Mouse (Mus musculus) hindbrain, postnatal 0 days (tissue): ENCODE results near the gene Olfr266. TPM values are rescaled to one million over a fixed set of nuclear protein-coding genes. Genes with fewer than 3 reads are reported as not detected.

Source experiments
- ATAC-seq: fragments of 200-750 bp; cut with Nextera tagmentation; 2 replicates; pipeline ENCODE4 v1.8.0; 2017; ENCODE audit warnings: mild to moderate bottlenecking, moderate TSS enrichment, moderate library complexity
- DNase-seq: peaks from one replicate; pipeline ENCODE4 v3.0.0-alpha.2; 2015; ENCODE audit warnings: low spot score
- H3K27ac ChIP-seq: fragments of 300-500 bp; sonication (generic); 2 replicates; pipeline ENCODE4 v1.5.1; 2014; ENCODE audit warnings: mild to moderate bottlenecking
- H3K27me3 ChIP-seq: fragments of 300-500 bp; sonication (generic); 2 replicates; pipeline ENCODE4 v1.6.1; 2014; ENCODE audit warnings: low read length, mixed read lengths; ENCODE audit not compliant: insufficient read depth
- H3K36me3 ChIP-seq: fragments of 300-500 bp; sonication (generic); 2 replicates; pipeline ENCODE4 v1.6.1; 2014; ENCODE audit warnings: low read length, mixed read lengths; ENCODE audit not compliant: insufficient read depth
- H3K4me1 ChIP-seq: fragments of 300-500 bp; sonication (generic); 2 replicates; pipeline ENCODE4 v1.6.1; 2014; ENCODE audit warnings: antibody characterized with exemption, low read length, mixed read lengths; ENCODE audit not compliant: insufficient read depth
- H3K4me2 ChIP-seq: fragments of 300-500 bp; sonication (generic); 2 replicates; pipeline ENCODE4 v1.6.1; 2014; ENCODE audit warnings: low read depth, mild to moderate bottlenecking, low read length, moderate library complexity, mixed read lengths
- H3K4me3 ChIP-seq: fragments of 300-500 bp; sonication (generic); 2 replicates; pipeline ENCODE4 v1.5.1; 2014; ENCODE audit warnings: low read length
- H3K9ac ChIP-seq: fragments of 300-500 bp; sonication (generic); replicated peaks from 2 replicates; pipeline ENCODE4 v1.6.1; 2014; ENCODE audit warnings: mild to moderate bottlenecking, low read length, moderate library complexity, mixed read lengths
- H3K9me3 ChIP-seq: fragments of 300-500 bp; sonication (generic); 2 replicates; pipeline ENCODE4 v1.6.1; 2016; ENCODE audit warnings: low read length, mixed read lengths
- CTCF ChIP-seq: IDR thresholded peaks from 2 replicates; pipeline ENCODE4 v1.5.1; 2016; ENCODE audit warnings: antibody characterized with exemption, control low read depth, low read depth
- WGBS: fragments of 180-500 bp; shearing (Covaris S2); extraction: QIAGEN DNeasy Blood & Tissue Kit; methylation state at CpG from one replicate; pipeline ENCODE4 v1.1.7; 2014; 5-methylcytosine and 5-hydroxymethylcytosine counted together
- polyA plus RNA-seq: library from polyadenylated mRNA; unstranded; fragments of >200 nt; fragmentation: Nextera tagmentation; extraction: Ambion mirVana; gene quantifications from 2 replicates; pipeline ENCODE4 v1.2.1, GENCODE M21; 2015
- total RNA-seq: library from RNA; depleted of rRNA; stranded (reverse); fragments of >200 nt; gene quantifications from 2 replicates; pipeline ENCODE4 v1.2.3, GENCODE M21; 2014; rRNA removed

The Olfr266 gene
- total RNA-seq (not detected in 2 replicates), polyA plus RNA-seq (not detected in 2 replicates)

- Histone ChIP-seq H3K4me2 (no peak within 1 kb of the TSS), H3K36me3 (no peaks in the 10 kb centered on the region), H3K27me3 (no peaks in the 10 kb centered on the region), H3K27ac (no peak within 1 kb of the TSS), H3K9me3 (no peaks in the 10 kb centered on the region), H3K4me1 (no peaks in the 10 kb centered on the region), H3K4me3 (no peak within 1 kb of the TSS), H3K9ac (no peak within 1 kb of the TSS)
- ATAC-seq (no peak), DNase-seq (no peak)
- no peak for TF ChIP-seq CTCF
- WGBS: 87% methylated on average over 1 of the region's 1 CpGs
These were observed at the start of gene Olfr266 for GRCm38 (mm10) chr3:106826187-106826586. Olfr266 (minus strand) TSS chr3:106826287.

- Histone ChIP-seq H3K36me3 (no peaks in the 10 kb centered on the region), H3K27ac (no peak overlapping the region), H3K27me3 (no peaks in the 10 kb centered on the region), H3K9ac (no peak overlapping the region), H3K9me3 (no peaks in the 10 kb centered on the region), H3K4me2 (no peak overlapping the region), H3K4me1 (no peaks in the 10 kb centered on the region), H3K4me3 (no peak overlapping the region)
- ATAC-seq: no peak
- no peak for TF ChIP-seq CTCF
- DNase-seq: no peak
- WGBS: 96% methylated on average over 1 of the region's 1 CpGs
These were observed 49.5 kb upstream of the Olfr266 start for GRCm38 (mm10) chr3:106875626-106876025.

DNA sequence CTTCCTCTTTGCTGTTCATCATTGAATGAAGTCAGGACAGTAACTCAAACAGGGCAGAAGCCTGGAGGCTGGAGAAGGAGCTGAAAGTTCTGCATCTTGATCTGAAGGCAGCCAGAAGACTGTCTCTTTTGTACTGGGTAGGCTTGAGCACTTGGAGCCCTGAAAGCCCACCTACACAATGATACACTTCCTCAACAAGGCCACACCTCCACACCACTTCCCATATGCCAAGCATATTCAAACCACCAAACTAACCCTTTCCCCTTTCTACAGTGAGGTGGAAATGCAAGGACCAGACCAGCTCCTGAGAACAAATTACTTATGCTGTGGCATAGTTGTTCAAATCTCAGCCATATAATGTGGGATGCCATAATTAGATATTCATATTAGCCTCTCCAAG lies 46.8 kb upstream of the Olfr266 start:
- no peak overlapping the region for H3K27ac ChIP-seq
- no peak for ATAC-seq
- H3K9me3 ChIP-seq: no peaks in the 10 kb centered on the region
- DNase-seq: no peak
- H3K4me2 ChIP-seq: no peak overlapping the region
- H3K4me1 ChIP-seq: no peaks in the 10 kb centered on the region
- no peak overlapping the region for H3K9ac ChIP-seq
- no peak for TF ChIP-seq CTCF
- no peak overlapping the region for H3K4me3 ChIP-seq
- H3K27me3 ChIP-seq: no peaks in the 10 kb centered on the region
- no peaks in the 10 kb centered on the region for H3K36me3 ChIP-seq

- Histone ChIP-seq H3K36me3 (no peaks in the 10 kb centered on the region), H3K4me2 (no peak overlapping the region), H3K9ac (no peak overlapping the region), H3K27ac (no peak overlapping the region), H3K9me3 (no peaks in the 10 kb centered on the region), H3K27me3 (no peaks in the 10 kb centered on the region), H3K4me1 (no peaks in the 10 kb centered on the region), H3K4me3 (no peak overlapping the region)
- no peak for DNase-seq
- no peak for TF ChIP-seq CTCF
- 82% methylated on average over 1 of the region's 1 CpGs for WGBS
- ATAC-seq: no peak
These were observed 6.0 kb upstream of the Olfr266 start for GRCm38 (mm10) chr3:106832107-106832506.

GRCm38 (mm10) chr3:106817676-106818075 lies 8.4 kb downstream of the Olfr266 start:
- Histone ChIP-seq H3K4me3 (no peak overlapping the region), H3K36me3 (no peaks in the 10 kb centered on the region), H3K9me3 (no peaks in the 10 kb centered on the region), H3K4me2 (no peak overlapping the region), H3K27me3 (no peaks in the 10 kb centered on the region), H3K4me1 (no peaks in the 10 kb centered on the region), H3K9ac (no peak overlapping the region), H3K27ac (no peak overlapping the region)
- no peak for TF ChIP-seq CTCF
- no peak for DNase-seq
- WGBS: 84% methylated on average over 2 of the region's 2 CpGs
- ATAC-seq: no peak

- H3K4me2 ChIP-seq: no peak overlapping the region
- no peak for ATAC-seq
- WGBS: 69% methylated on average over 2 of the region's 2 CpGs
- no peak overlapping the region for H3K27ac ChIP-seq
- no peaks in the 10 kb centered on the region for H3K4me1 ChIP-seq
- no peak overlapping the region for H3K4me3 ChIP-seq
- no peaks in the 10 kb centered on the region for H3K27me3 ChIP-seq
- H3K36me3 ChIP-seq: no peaks in the 10 kb centered on the region
- no peak for DNase-seq
- no peaks in the 10 kb centered on the region for H3K9me3 ChIP-seq
- H3K9ac ChIP-seq: no peak overlapping the region
- no peak for TF ChIP-seq CTCF
These were observed 17.0 kb downstream of the Olfr266 start for GRCm38 (mm10) chr3:106808972-106809695.

- H3K9ac ChIP-seq: no peak overlapping the region
- H3K36me3 ChIP-seq: no peaks in the 10 kb centered on the region
- no peak for TF ChIP-seq CTCF
- H3K27ac ChIP-seq: no peak overlapping the region
- ATAC-seq (no peak), DNase-seq (no peak)
- H3K9me3 ChIP-seq: no peaks in the 10 kb centered on the region
- no peaks in the 10 kb centered on the region for H3K4me1 ChIP-seq
- H3K27me3 ChIP-seq: no peaks in the 10 kb centered on the region
- H3K4me3 ChIP-seq: no peak overlapping the region
- no peak overlapping the region for H3K4me2 ChIP-seq
These were observed 28.0 kb downstream of the Olfr266 start for GRCm38 (mm10) chr3:106798079-106798478.
